Mouse (Mus musculus): ENCODE measurements around the gene Nsmf. TPM values are rescaled to one million over a fixed set of nuclear protein-coding genes. Genes with fewer than 3 reads are reported as not detected.

The Nsmf gene
- polyA plus RNA-seq (2014; fragmentation: Nextera tagmentation; extraction: Ambion mirVana): 52.6 and 56.1 TPM in 2 replicates

DNA sequence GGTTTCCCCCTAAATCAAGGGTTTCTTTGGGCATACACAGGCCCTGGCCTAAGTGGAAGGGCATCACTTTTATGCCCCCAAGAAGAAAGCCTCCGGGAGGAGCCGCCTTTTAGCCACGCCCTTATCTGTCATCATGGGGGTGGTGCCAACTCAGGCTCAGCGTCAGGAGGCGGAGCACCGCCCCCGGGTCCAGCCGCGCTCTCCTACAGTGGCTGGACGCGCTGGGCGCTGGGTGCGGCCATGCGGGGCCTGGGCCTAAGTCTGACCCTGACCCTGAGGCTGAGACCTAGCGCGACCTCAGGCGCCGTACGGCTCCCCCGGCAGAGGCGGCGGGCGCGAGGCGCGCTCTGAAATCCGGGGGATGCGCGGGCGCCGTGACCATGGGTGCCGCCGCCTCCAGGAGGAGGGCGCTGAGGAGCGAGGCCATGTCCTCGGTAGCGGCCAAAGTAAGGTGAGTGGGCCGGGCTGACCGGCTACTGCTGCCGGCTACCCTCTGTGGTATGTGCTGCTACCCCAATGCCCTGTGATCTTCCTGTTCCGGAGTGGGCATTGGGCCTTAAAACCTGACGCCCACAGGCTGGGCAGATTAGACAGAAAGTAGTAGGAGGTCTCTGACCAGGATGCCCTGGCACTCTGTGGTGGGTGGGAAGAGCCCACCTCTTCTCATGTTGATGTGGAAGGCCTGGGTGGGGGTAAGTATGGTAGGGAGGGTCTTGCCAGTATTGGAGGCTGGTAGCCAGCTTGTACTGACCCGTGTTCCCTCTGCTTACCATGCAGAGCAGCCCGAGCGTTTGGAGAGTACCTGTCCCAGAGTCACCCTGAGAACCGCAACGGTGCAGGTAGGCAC is at the start of gene Nsmf:
TSS of gene Nsmf (plus strand) at position 135 of the 847 bp plus-strand sequence.
- peak; percentile 92 for ATAC-seq (ENCODE audit: insufficient read depth, low FRiP score, low TSS enrichment)

GRCm38 (mm10) chr2:25006767-25007166 is 47.4 kb upstream of the Nsmf start:
- Histone ChIP-seq H3K9ac (ENCODE audit: low read length) (no peak overlapping the region), H3K9me3 (ENCODE audit: control insufficient read depth, low read length) (no peaks in the 10 kb centered on the region), H3K27me3 (ENCODE audit: control insufficient read depth, insufficient read depth, low read length) (no peaks in the 10 kb centered on the region), H3K27ac (ENCODE audit: low read depth, low read length) (no peak overlapping the region), H3K4me2 (ENCODE audit: low read depth) (no peak overlapping the region), H3K36me3 (ENCODE audit: control insufficient read depth, insufficient read depth, low read length) (no peaks in the 10 kb centered on the region), H3K4me1 (ENCODE audit: control insufficient read depth, insufficient read depth, low read length) (no peaks in the 10 kb centered on the region), H3K4me3 (ENCODE audit: low read depth, low read length) (no peak overlapping the region)
- ATAC-seq (ENCODE audit: insufficient read depth, low FRiP score, low TSS enrichment): no peak
- no peak for DNase-seq (ENCODE audit: low spot score)
- 90% methylated on average over 1 of the region's 1 CpGs for WGBS

More for the DNA sequence above, at the start of gene Nsmf:
- 0 out of 2 replicates have a peak, but pooled peaks cover 2% of the 10 kb centered on the region for H3K36me3 ChIP-seq (ENCODE audit: control insufficient read depth, insufficient read depth, low read length)
- peak; percentile 87 for DNase-seq (ENCODE audit: low spot score)
- no peaks in the 10 kb centered on the region for H3K9me3 ChIP-seq (ENCODE audit: control insufficient read depth, low read length)
- H3K4me1 ChIP-seq (ENCODE audit: control insufficient read depth, insufficient read depth, low read length): peaks cover 6% of the 10 kb centered on the region
- 8% methylated on average over 45 of the region's 47 CpGs for WGBS
- no peaks in the 10 kb centered on the region for H3K27me3 ChIP-seq (ENCODE audit: control insufficient read depth, insufficient read depth, low read length)
- H3K27ac ChIP-seq (ENCODE audit: low read depth, low read length): no peak within 1 kb of the TSS
- H3K4me2 ChIP-seq (ENCODE audit: low read depth): peak within 1 kb of the TSS; percentile 59
- peak within 1 kb of the TSS; percentile 77 for H3K4me3 ChIP-seq (ENCODE audit: low read depth, low read length)
- H3K9ac ChIP-seq (ENCODE audit: low read length): peak within 1 kb of the TSS; percentile 83

- Histone ChIP-seq H3K4me2 (ENCODE audit: low read depth) (no peak overlapping the region), H3K27ac (ENCODE audit: low read depth, low read length) (no peak overlapping the region), H3K4me3 (ENCODE audit: low read depth, low read length) (no peak overlapping the region), H3K9ac (ENCODE audit: low read length) (no peak overlapping the region), H3K9me3 (ENCODE audit: control insufficient read depth, low read length) (no peaks in the 10 kb centered on the region), H3K27me3 (ENCODE audit: control insufficient read depth, insufficient read depth, low read length) (no peaks in the 10 kb centered on the region), H3K36me3 (ENCODE audit: control insufficient read depth, insufficient read depth, low read length) (no peaks in the 10 kb centered on the region), H3K4me1 (ENCODE audit: control insufficient read depth, insufficient read depth, low read length) (no peaks in the 10 kb centered on the region)
- ATAC-seq (ENCODE audit: insufficient read depth, low FRiP score, low TSS enrichment): no peak
- DNase-seq (ENCODE audit: low spot score): no peak
These were observed 45.9 kb upstream of the Nsmf start for GRCm38 (mm10) chr2:25008250-25008649.

- no peaks in the 10 kb centered on the region for H3K36me3 ChIP-seq (ENCODE audit: control insufficient read depth, insufficient read depth, low read length)
- H3K27ac ChIP-seq (ENCODE audit: low read depth, low read length): no peak overlapping the region
- DNase-seq (ENCODE audit: low spot score) (no peak), ATAC-seq (ENCODE audit: insufficient read depth, low FRiP score, low TSS enrichment) (no peak)
- H3K27me3 ChIP-seq (ENCODE audit: control insufficient read depth, insufficient read depth, low read length): no peaks in the 10 kb centered on the region
- H3K9ac ChIP-seq (ENCODE audit: low read length): no peak overlapping the region
- H3K4me1 ChIP-seq (ENCODE audit: control insufficient read depth, insufficient read depth, low read length): no peaks in the 10 kb centered on the region
- H3K4me2 ChIP-seq (ENCODE audit: low read depth): no peak overlapping the region
- WGBS: 90% methylated on average over 1 of the region's 1 CpGs
- no peak overlapping the region for H3K4me3 ChIP-seq (ENCODE audit: low read depth, low read length)
- no peaks in the 10 kb centered on the region for H3K9me3 ChIP-seq (ENCODE audit: control insufficient read depth, low read length)
These were observed 31.5 kb upstream of the Nsmf start for GRCm38 (mm10) chr2:25022678-25023077.

- ATAC-seq (ENCODE audit: insufficient read depth, low FRiP score, low TSS enrichment) (no peak), DNase-seq (ENCODE audit: low spot score) (peak; percentile 17)
- H3K9ac ChIP-seq (ENCODE audit: low read length): no peak overlapping the region
- no peak overlapping the region for H3K4me2 ChIP-seq (ENCODE audit: low read depth)
- no peaks in the 10 kb centered on the region for H3K36me3 ChIP-seq (ENCODE audit: control insufficient read depth, insufficient read depth, low read length)
- 80% methylated on average over 1 of the region's 1 CpGs for WGBS
- H3K4me3 ChIP-seq (ENCODE audit: low read depth, low read length): no peak overlapping the region
- no peaks in the 10 kb centered on the region for H3K4me1 ChIP-seq (ENCODE audit: control insufficient read depth, insufficient read depth, low read length)
- no peaks in the 10 kb centered on the region for H3K27me3 ChIP-seq (ENCODE audit: control insufficient read depth, insufficient read depth, low read length)
- H3K27ac ChIP-seq (ENCODE audit: low read depth, low read length): no peak overlapping the region
- no peaks in the 10 kb centered on the region for H3K9me3 ChIP-seq (ENCODE audit: control insufficient read depth, low read length)
These were observed 29.0 kb upstream of the Nsmf start for GRCm38 (mm10) chr2:25025109-25025508.

DNA sequence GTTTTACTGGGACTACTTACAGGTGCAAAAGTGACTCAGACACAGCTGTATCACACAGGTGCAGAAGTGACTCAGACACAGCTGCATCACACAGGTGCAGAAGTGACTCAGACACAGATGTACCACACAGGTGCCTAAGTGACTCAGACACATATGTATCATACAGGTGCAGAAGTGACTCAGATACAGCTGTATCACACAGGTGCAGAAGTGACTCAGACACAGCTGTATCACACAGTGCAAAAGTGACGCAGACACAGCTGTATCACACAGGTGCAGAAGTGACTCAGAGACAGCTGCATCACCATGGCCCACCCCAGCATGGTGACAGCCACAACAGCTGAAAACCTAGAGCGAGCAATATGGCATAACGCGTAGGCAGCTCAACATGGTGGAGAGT is 19.2 kb upstream of the Nsmf start:
- no peaks in the 10 kb centered on the region for H3K4me1 ChIP-seq (ENCODE audit: control insufficient read depth, insufficient read depth, low read length)
- DNase-seq (ENCODE audit: low spot score) (no peak), ATAC-seq (ENCODE audit: insufficient read depth, low FRiP score, low TSS enrichment) (no peak)
- no peaks in the 10 kb centered on the region for H3K9me3 ChIP-seq (ENCODE audit: control insufficient read depth, low read length)
- H3K4me2 ChIP-seq (ENCODE audit: low read depth): no peak overlapping the region
- no peak overlapping the region for H3K9ac ChIP-seq (ENCODE audit: low read length)
- no peaks in the 10 kb centered on the region for H3K27me3 ChIP-seq (ENCODE audit: control insufficient read depth, insufficient read depth, low read length)
- H3K27ac ChIP-seq (ENCODE audit: low read depth, low read length): no peak overlapping the region
- H3K36me3 ChIP-seq (ENCODE audit: control insufficient read depth, insufficient read depth, low read length): no peaks in the 10 kb centered on the region
- no peak overlapping the region for H3K4me3 ChIP-seq (ENCODE audit: low read depth, low read length)
- 96% methylated on average over 4 of the region's 4 CpGs for WGBS

DNA sequence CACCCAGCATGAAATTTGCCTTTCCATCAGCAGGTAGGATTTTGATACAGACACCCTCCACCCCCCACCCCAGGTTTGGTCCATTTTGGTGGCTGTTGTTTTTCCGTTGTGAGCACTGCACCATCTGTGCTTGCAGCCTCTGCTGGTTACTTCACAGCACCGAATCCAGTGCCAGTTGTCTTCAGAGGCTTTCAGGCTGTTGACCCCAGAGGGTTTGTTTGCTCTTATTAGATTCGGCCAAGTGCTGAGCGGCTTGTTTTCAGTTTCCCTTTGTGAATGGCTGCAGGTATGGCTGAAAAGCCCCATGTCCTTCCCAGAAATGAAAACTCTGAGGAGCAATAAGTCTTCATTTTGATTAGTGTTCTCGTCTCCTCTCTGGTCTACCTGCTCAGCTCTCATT is 14.1 kb upstream of the Nsmf start:
- Histone ChIP-seq H3K9me3 (ENCODE audit: control insufficient read depth, low read length) (no peaks in the 10 kb centered on the region), H3K27ac (ENCODE audit: low read depth, low read length) (no peak overlapping the region), H3K9ac (ENCODE audit: low read length) (no peak overlapping the region), H3K4me3 (ENCODE audit: low read depth, low read length) (no peak overlapping the region), H3K36me3 (ENCODE audit: control insufficient read depth, insufficient read depth, low read length) (no peaks in the 10 kb centered on the region), H3K4me2 (ENCODE audit: low read depth) (no peak overlapping the region), H3K27me3 (ENCODE audit: control insufficient read depth, insufficient read depth, low read length) (no peaks in the 10 kb centered on the region), H3K4me1 (ENCODE audit: control insufficient read depth, insufficient read depth, low read length) (no peaks in the 10 kb centered on the region)
- DNase-seq (ENCODE audit: low spot score): no peak
- ATAC-seq (ENCODE audit: insufficient read depth, low FRiP score, low TSS enrichment): no peak
- 89% methylated on average over 5 of the region's 5 CpGs for WGBS

GRCm38 (mm10) chr2:25050921-25051320 is 3.2 kb upstream of the Nsmf start:
- DNase-seq (ENCODE audit: low spot score): no peak
- no peak overlapping the region for H3K4me3 ChIP-seq (ENCODE audit: low read depth, low read length)
- no peak overlapping the region for H3K4me2 ChIP-seq (ENCODE audit: low read depth)
- H3K36me3 ChIP-seq (ENCODE audit: control insufficient read depth, insufficient read depth, low read length): no peaks in the 10 kb centered on the region
- no peak overlapping the region for H3K9ac ChIP-seq (ENCODE audit: low read length)
- no peak for ATAC-seq (ENCODE audit: insufficient read depth, low FRiP score, low TSS enrichment)
- peaks cover 6% of the 10 kb centered on the region for H3K4me1 ChIP-seq (ENCODE audit: control insufficient read depth, insufficient read depth, low read length)
- H3K9me3 ChIP-seq (ENCODE audit: control insufficient read depth, low read length): no peaks in the 10 kb centered on the region
- H3K27ac ChIP-seq (ENCODE audit: low read depth, low read length): no peak overlapping the region
- no peaks in the 10 kb centered on the region for H3K27me3 ChIP-seq (ENCODE audit: control insufficient read depth, insufficient read depth, low read length)
- 92% methylated on average over 7 of the region's 7 CpGs for WGBS

DNA sequence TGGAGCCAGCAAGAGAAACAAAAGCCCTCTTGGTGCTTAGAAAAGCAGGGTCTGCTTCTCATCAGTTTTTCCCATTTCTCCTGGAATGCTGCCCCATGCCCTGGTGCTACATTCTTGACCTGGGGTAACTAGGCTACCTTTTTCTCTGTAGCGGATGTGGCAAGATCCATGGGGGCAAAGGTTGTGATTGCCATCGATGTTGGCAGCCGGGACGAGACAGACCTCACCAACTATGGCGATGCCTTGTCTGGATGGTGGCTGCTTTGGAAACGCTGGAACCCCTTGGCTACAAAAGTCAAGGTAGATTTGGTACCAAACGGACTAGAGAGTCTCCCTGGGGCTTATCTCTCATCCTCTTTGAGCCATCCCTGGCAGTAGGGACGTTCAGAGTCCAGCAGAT is 2.7 kb upstream of the Nsmf start:
- H3K27ac ChIP-seq (ENCODE audit: low read depth, low read length): no peak overlapping the region
- H3K4me1 ChIP-seq (ENCODE audit: control insufficient read depth, insufficient read depth, low read length): peaks cover 6% of the 10 kb centered on the region
- no peaks in the 10 kb centered on the region for H3K36me3 ChIP-seq (ENCODE audit: control insufficient read depth, insufficient read depth, low read length)
- no peak overlapping the region for H3K4me2 ChIP-seq (ENCODE audit: low read depth)
- WGBS: 89% methylated on average over 8 of the region's 8 CpGs
- H3K9me3 ChIP-seq (ENCODE audit: control insufficient read depth, low read length): no peaks in the 10 kb centered on the region
- H3K4me3 ChIP-seq (ENCODE audit: low read depth, low read length): no peak overlapping the region
- no peak overlapping the region for H3K9ac ChIP-seq (ENCODE audit: low read length)
- H3K27me3 ChIP-seq (ENCODE audit: control insufficient read depth, insufficient read depth, low read length): no peaks in the 10 kb centered on the region
- DNase-seq (ENCODE audit: low spot score) (no peak), ATAC-seq (ENCODE audit: insufficient read depth, low FRiP score, low TSS enrichment) (no peak)

Data from neural tube, embryonic 11.5 days (tissue).